ENCODE assay signal across 28 mouse cellular contexts in genomic region chr8:61847494-61847893, GRCm38 (mm10). TPM values are rescaled to one million over a fixed set of nuclear protein-coding genes. Genes with fewer than 3 reads are reported as not detected.
DNase-seq lines count a peak whose midpoint lies in the region; ATAC-seq and TF ChIP-seq lines count a peak whose summit lies in the region.
"Had no signal": no experiment of that assay in that cellular context is flagged by ENCODE, and none has a peak within 500 bp of the region (broad histone marks: within the 10 kb centered on the region; RNA-seq: fewer than 3 reads in every experiment).

No protein-coding gene starts in this region.

- no peak overlapping the region for H3K4me3 ChIP-seq in heart, adult 2 months
- no peak overlapping the region for H3K4me3 ChIP-seq in heart, embryonic 10.5 days
- no peak overlapping the region for H3K4me3 ChIP-seq in heart, postnatal 0 days (ENCODE audit: low read depth, low read length)
- H3K4me3 ChIP-seq in lung, embryonic 16.5 days (ENCODE audit: low read length), result no peak overlapping the region
- no peak overlapping the region for H3K4me3 ChIP-seq in C2C12 (ENCODE audit: insufficient read depth, poor library complexity, severe bottlenecking)
- no peak overlapping the region for H3K4me3 ChIP-seq in kidney, adult 2 months (ENCODE audit: insufficient read depth, low read depth, low read length)
- H3K4me3 ChIP-seq: embryonic facial prominence, embryonic 15.5 days; gastrocnemius, adult 2 months had no signal

- no peak for ATAC-seq in heart, postnatal 0 days (ENCODE audit: insufficient read depth, low read depth)
- peak; percentile 52; the same call in 1 of the 2 replicates for ATAC-seq in lung, embryonic 16.5 days (ENCODE audit: low read depth)
- ATAC-seq: CD4-positive, CD25-positive, alpha-beta regulatory T cell, adult 4 months; forebrain, embryonic 14.5 days; forebrain, postnatal 0 days; hindbrain, postnatal 0 days; inflammation-experienced regulatory T-cells, adult 6 months; intestine, embryonic 16.5 days had no signal

- no peak overlapping the region for H3ac ChIP-seq in C2C12 (ENCODE audit: control insufficient read depth, insufficient read length, low read depth)

- H3K79me3 ChIP-seq in C2C12 (ENCODE audit: low read depth), result no peaks in the 10 kb centered on the region

- no peaks in the 10 kb centered on the region for H3K79me2 ChIP-seq in heart, adult 2 months (replicated peaks; ENCODE audit: control insufficient read depth, insufficient read depth, low read length)
- H3K79me2 ChIP-seq in C2C12 (ENCODE audit: control insufficient read depth, insufficient read depth), result no peaks in the 10 kb centered on the region

- no peaks in the 10 kb centered on the region for H3K27me3 ChIP-seq in heart, adult 2 months (ENCODE audit: control insufficient read depth, insufficient read depth, low read length)
- no peaks in the 10 kb centered on the region for H3K27me3 ChIP-seq in heart, embryonic 10.5 days (ENCODE audit: insufficient read depth, poor library complexity, severe bottlenecking)
- H3K27me3 ChIP-seq in heart, postnatal 0 days (ENCODE audit: control insufficient read depth, insufficient read depth, low read length), result no peaks in the 10 kb centered on the region
- H3K27me3 ChIP-seq in lung, embryonic 16.5 days (ENCODE audit: control insufficient read depth, insufficient read depth, low read depth, low read length), result no peaks in the 10 kb centered on the region
- no peaks in the 10 kb centered on the region for H3K27me3 ChIP-seq in C2C12 (ENCODE audit: control insufficient read depth, insufficient read depth, insufficient read length)
- no peaks in the 10 kb centered on the region for H3K27me3 ChIP-seq in kidney, adult 2 months (replicated peaks; ENCODE audit: control insufficient read depth, insufficient read depth, low read length)
- H3K27me3 ChIP-seq: embryonic facial prominence, embryonic 15.5 days had no signal

- H3K9ac ChIP-seq in heart, adult 2 months (ENCODE audit: low read depth, low read length), result no peak overlapping the region
- no peak overlapping the region for H3K9ac ChIP-seq in heart, postnatal 0 days (replicated peaks; ENCODE audit: low read depth, low read length)
- no peak overlapping the region for H3K9ac ChIP-seq in lung, embryonic 16.5 days (ENCODE audit: low read length)
- H3K9ac ChIP-seq: embryonic facial prominence, embryonic 15.5 days; forebrain, postnatal 0 days; hindbrain, embryonic 14.5 days had no signal

- TF ChIP-seq EP300 in heart, adult 2 months (IDR thresholded peaks at IDR 0.05; ENCODE audit: insufficient read depth, low read depth, low read length), result no peak
- TF ChIP-seq EP300 in heart, postnatal 0 days (IDR thresholded peaks at IDR 0.05; ENCODE audit: low read depth), result no peak

- intact Hi-C loops in heart, adult 2 months (cut with DNase I), result no loop called here

- H3K4me1 ChIP-seq in heart, adult 2 months (ENCODE audit: control insufficient read depth, insufficient read depth, low read length), result no peaks in the 10 kb centered on the region; the same call in 1 of the 2 replicates
- H3K4me1 ChIP-seq in heart, embryonic 10.5 days, result peaks cover 24% of the 10 kb centered on the region
- peaks cover 49% of the 10 kb centered on the region for H3K4me1 ChIP-seq in heart, postnatal 0 days (ENCODE audit: control insufficient read depth, insufficient read depth)
- peaks cover 6% of the 10 kb centered on the region for H3K4me1 ChIP-seq in lung, embryonic 16.5 days (replicated peaks; ENCODE audit: control insufficient read depth, insufficient read depth, low read length)
- H3K4me1 ChIP-seq in kidney, adult 2 months (ENCODE audit: control insufficient read depth, insufficient read depth, low read length), result no peaks in the 10 kb centered on the region

- DNase-seq in heart, adult 2 months, result no peak
- no peak for DNase-seq in heart, embryonic 10.5 days (ENCODE audit: low spot score)
- DNase-seq in heart, postnatal 0 days (ENCODE audit: low spot score), result no peak
- no peak for DNase-seq in heart, adult 9 months (ENCODE audit: low spot score in 2 of 2)
- DNase-seq in lung, postnatal 10 days, result no peak
- DNase-seq in kidney, adult 2 months, result no peak
- DNase-seq: adrenal gland, adult 2 months; adrenal gland, postnatal 14 days; B cell, adult 2 months; cerebellum, adult 11 months; cerebellum, adult 8-10 months; cerebellum, postnatal 36 days; embryo, embryonic 11 days; forebrain, postnatal 0 days; gastrocnemius, adult 2 months; gastrocnemius, postnatal 14 days; heart, adult 11 months; heart, postnatal 36 days had no signal

- H3K4me2 ChIP-seq in heart, postnatal 0 days (ENCODE audit: low read depth, low read length), result no peak overlapping the region
- H3K4me2 ChIP-seq in lung, embryonic 16.5 days (ENCODE audit: low read depth, low read length), result no peak overlapping the region
- H3K4me2 ChIP-seq: embryonic facial prominence, embryonic 15.5 days; heart, embryonic 11.5 days; hindbrain, embryonic 14.5 days had no signal

- H3K9me3 ChIP-seq in heart, embryonic 10.5 days, result no peaks in the 10 kb centered on the region
- no peaks in the 10 kb centered on the region for H3K9me3 ChIP-seq in heart, postnatal 0 days (replicated peaks; ENCODE audit: control insufficient read depth, low read length)
- H3K9me3 ChIP-seq in lung, embryonic 16.5 days (ENCODE audit: control insufficient read depth, low read length), result no peaks in the 10 kb centered on the region
- H3K9me3 ChIP-seq: embryonic facial prominence, embryonic 15.5 days had no signal

- 76% methylated on average over 5 of the region's 5 CpGs for WGBS in heart, adult 2 months
- 58% methylated on average over 5 of the region's 5 CpGs for WGBS in heart, embryonic 10.5 days
- 65% methylated on average over 5 of the region's 5 CpGs for WGBS in heart, postnatal 0 days
- WGBS in lung, embryonic 16.5 days, result 55% methylated on average over 5 of the region's 5 CpGs
- 89% methylated on average over 5 of the region's 5 CpGs for WGBS in kidney, adult 2 months

- TF ChIP-seq POLR2A in heart, adult 2 months (IDR thresholded peaks at IDR 0.05; ENCODE audit: insufficient read depth, low read depth, low read length), result no peak
- TF ChIP-seq POLR2A in kidney, adult 2 months (IDR thresholded peaks at IDR 0.05; ENCODE audit: low read depth, low read length), result no peak

- TF ChIP-seq CTCF in heart, adult 2 months (IDR thresholded peaks at IDR 0.05), result no peak
- no peak for TF ChIP-seq CTCF in heart, postnatal 0 days (IDR thresholded peaks at IDR 0.05; ENCODE audit: low read depth)
- no peak for TF ChIP-seq CTCF in C2C12 (IDR thresholded peaks at IDR 0.05; ENCODE audit: control insufficient read depth, insufficient read depth, insufficient read length)
- no peak for TF ChIP-seq CTCF in kidney, adult 2 months (conservative IDR thresholded peaks at IDR 0.05; ENCODE audit: insufficient read depth, insufficient read length, low read depth, low read length)

- H3K36me3 ChIP-seq in heart, adult 2 months (ENCODE audit: control insufficient read depth, insufficient read depth, low read length), result peaks cover 10% of the 10 kb centered on the region
- H3K36me3 ChIP-seq in heart, embryonic 10.5 days, result peaks cover 10% of the 10 kb centered on the region; the same call in 1 of the 2 replicates
- 0 out of 2 replicates have a peak, but pooled peaks cover 3% of the 10 kb centered on the region for H3K36me3 ChIP-seq in heart, postnatal 0 days (replicated peaks; ENCODE audit: control insufficient read depth, insufficient read depth, low read length)
- no peaks in the 10 kb centered on the region for H3K36me3 ChIP-seq in lung, embryonic 16.5 days (ENCODE audit: control insufficient read depth, insufficient read depth, low read length)
- no peaks in the 10 kb centered on the region for H3K36me3 ChIP-seq in C2C12 (ENCODE audit: control insufficient read depth, insufficient read depth)
- no peaks in the 10 kb centered on the region for H3K36me3 ChIP-seq in kidney, adult 2 months (ENCODE audit: control insufficient read depth, insufficient read depth, low read length)
- H3K36me3 ChIP-seq: embryonic facial prominence, embryonic 15.5 days had no signal

- peak overlapping the region; percentile 4 for H3K27ac ChIP-seq in heart, adult 2 months
- H3K27ac ChIP-seq in heart, embryonic 10.5 days, result no peak overlapping the region
- 0 out of 2 replicates have a peak overlapping the region, but pooled peaks have one; percentile 15 for H3K27ac ChIP-seq in heart, postnatal 0 days (ENCODE audit: low read depth)
- no peak overlapping the region for H3K27ac ChIP-seq in lung, embryonic 16.5 days (ENCODE audit: low read length)
- no peak overlapping the region for H3K27ac ChIP-seq in kidney, adult 2 months (ENCODE audit: insufficient read depth, low read depth, low read length)
- H3K27ac ChIP-seq: embryonic facial prominence, embryonic 15.5 days; gastrocnemius, adult 2 months; hindbrain, embryonic 14.5 days; hindbrain, postnatal 0 days had no signal

TF ChIP-seq in C2C12, 6 proteins besides CTCF, POLR2A, EP300 and RAD21:
- no peak for TF ChIP-seq MYOG (IDR thresholded peaks at IDR 0.05; ENCODE audit: control insufficient read depth, extremely low read depth, insufficient read length)
- TF ChIP-seq FOSL1 (IDR thresholded peaks at IDR 0.05; ENCODE audit: insufficient read depth, low read length, poor library complexity, severe bottlenecking), result no peak
- no peak for TF ChIP-seq MAX (IDR thresholded peaks at IDR 0.05)
- peak; percentile 52 for TF ChIP-seq MYOD1 (IDR thresholded peaks at IDR 0.05; ENCODE audit: control insufficient read depth, insufficient read length, low read depth)
- TF ChIP-seq USF1 (IDR thresholded peaks at IDR 0.05; ENCODE audit: low read depth), result no peak
- no peak for TF ChIP-seq CEBPB (IDR thresholded peaks at IDR 0.05; ENCODE audit: low read depth)

RNA-seq across cellular contexts. Expression of gene Palld, which starts 55.0 kb away (rescaled TPM):
- 100 to 1,000 TPM; 169 to 188 TPM for total RNA-seq in heart, adult 2 months (2021)
- 60.3 and 70.8 TPM in 2 replicates for polyA plus RNA-seq in heart, adult 2 months (2012; rRNA removed)
- polyA plus RNA-seq in heart, embryonic 10.5 days (2016; fragmentation: Nextera tagmentation; extraction: Ambion mirVana), result 167 and 228 TPM in 2 replicates
- 103 and 111 TPM in 2 replicates for total RNA-seq in heart, postnatal 0 days (2014; rRNA removed; ENCODE audit: low replicate concordance)
- 121 and 127 TPM in 2 replicates for polyA plus RNA-seq in heart, postnatal 0 days (2015; fragmentation: Nextera tagmentation; extraction: Ambion mirVana)
- polyA plus RNA-seq in lung, embryonic 16.5 days (2015; fragmentation: Nextera tagmentation; extraction: Ambion mirVana), result 79.8 and 84.1 TPM in 2 replicates
- polyA plus RNA-seq in C2C12 (2012; fragmentation: generic; extraction: Trizol), result 79.5 TPM
- 37.3 and 47.5 TPM in 2 replicates for polyA plus RNA-seq in kidney, adult 2 months (2012; rRNA removed)

Comparison
In these comparisons a context has a peak if more than half of its experiments do, and no peak if none do; other contexts are left out.
1. H3K27ac ChIP-seq: peak in heart, adult 2 months (single experiment) and heart, postnatal 0 days (single experiment); none in heart, embryonic 10.5 days (single experiment), lung, embryonic 16.5 days (single experiment) and kidney, adult 2 months (single experiment).